Mouse (Mus musculus) layer of hippocampus, postnatal 36 days (tissue): ENCODE results near the gene Agbl4. TPM values are rescaled to one million over a fixed set of nuclear protein-coding genes. Genes with fewer than 3 reads are reported as not detected.
A peak's percentile ranks its signal among the peaks of the same experiment; 100 is the strongest.

ENCODE experiments used
- DNase-seq, 2 experiments: peaks; one replicate each; pipeline ENCODE4 v3.0.0; 2022
- total RNA-seq, 2 experiments: library from RNA; stranded (reverse); gene quantifications; 2 replicates each; pipeline ENCODE4 v1.2.3; 2021

Agbl4 gene
- total RNA-seq, 2 experiments from 2014 or later = 12.6 to 13.0 TPM

DNA sequence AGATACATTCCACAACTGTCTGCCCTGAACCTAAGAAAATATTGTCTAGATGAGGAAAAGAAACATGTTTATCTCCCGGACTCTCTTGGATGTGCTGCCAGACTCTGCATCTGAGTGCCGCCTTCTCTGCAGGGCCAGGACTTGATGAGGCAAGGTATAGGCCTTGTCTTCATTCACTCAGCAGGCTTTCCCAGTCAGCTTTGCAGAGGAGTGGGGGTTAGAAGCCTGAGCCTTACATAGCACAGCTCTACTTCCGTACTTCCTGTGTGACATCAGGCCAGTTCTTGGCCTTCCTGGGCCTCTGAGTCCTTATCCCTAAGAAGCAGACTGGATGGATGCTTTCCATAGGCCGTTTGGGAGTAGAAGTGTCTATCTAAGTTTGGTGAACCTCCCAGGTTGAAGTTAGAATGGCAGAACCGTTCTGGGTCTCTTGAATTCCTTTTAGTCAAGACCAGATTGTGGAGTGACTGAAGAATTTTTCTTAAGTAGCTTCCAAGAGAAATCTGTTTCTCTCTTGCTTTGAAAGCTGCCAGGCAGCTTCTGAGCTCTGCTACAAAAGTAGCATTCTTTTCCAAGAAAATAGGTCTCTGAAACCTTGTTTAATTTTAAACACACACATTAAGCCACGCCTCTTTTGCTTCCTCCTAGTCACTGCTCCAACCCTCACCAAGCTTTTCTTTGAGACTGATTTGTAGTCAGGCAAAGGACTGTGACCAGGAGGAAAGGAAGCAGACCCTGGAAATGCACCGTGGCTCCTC is 1052.2 kb downstream of the Agbl4 start:
- DNase-seq = no peak

DNA sequence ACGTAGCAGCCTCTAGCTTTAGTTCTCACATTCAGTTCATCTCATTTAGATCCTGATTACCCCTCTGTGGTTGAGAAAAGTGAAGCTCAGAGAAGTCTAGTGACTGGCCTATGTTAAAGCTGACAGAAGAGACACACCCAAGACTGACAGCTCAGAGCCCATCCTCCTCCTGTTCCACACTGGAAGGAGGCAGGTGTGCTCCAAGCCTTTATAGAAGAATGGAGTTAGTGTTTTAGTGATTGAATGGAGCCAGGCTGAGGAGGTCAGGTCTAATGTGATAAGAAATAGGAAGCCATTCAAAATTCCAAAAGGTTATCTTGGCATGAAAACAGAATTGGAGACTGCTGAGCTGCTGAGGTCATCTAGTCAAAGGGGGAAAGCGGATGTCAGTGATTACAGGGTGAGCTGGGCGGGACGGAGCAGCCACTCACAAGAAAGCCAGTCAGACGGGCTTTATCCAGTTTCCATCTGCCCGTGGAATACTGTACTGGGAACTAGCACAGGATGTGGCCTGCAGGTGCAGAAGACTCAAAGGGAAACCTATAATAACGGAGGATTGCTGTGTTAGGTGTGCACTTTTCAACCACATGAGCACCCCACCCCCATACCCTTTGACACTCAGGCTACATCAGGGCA is 1053.9 kb downstream of the Agbl4 start:
- no peak for DNase-seq

DNA sequence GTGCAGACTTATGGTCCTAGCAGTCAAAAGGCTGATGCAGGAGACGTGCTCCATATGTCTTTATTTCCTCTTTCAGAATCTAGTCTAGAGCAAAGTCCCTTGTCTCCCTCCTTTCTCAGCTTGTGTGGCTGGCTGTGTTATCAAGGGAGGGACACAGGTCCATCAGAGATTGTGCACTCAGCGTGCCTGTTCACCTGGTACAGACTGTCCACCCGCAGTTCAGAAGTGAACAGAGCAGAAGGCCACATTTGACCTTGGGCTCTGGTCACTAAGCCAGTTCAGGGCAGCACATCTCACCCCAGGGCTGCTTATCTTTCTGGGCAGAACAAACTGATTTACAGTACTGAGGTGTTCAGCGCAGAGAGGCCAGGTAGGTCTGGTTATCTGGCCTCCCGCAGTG is 1054.7 kb downstream of the Agbl4 start:
- DNase-seq = no peak

DNA sequence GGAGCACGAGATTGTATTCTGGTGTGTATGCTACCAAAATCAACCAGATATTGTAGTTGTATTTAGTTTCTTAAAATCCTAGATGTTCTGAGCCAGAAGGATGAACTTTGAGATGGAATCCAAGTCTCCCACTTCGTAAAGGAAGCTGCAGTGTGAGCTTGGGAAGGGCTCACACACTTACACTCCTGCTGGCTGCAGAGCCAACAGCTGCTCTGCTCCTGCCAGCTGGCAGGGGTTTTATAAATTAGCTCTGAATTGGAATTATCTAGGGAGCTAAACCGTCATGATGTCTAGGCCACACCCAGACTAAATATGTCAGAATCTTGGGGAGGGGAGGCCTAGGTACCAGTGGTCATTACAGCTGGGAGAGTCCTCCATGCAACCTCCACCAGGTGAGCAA is 1055.8 kb downstream of the Agbl4 start:
- no peak for DNase-seq

DNA sequence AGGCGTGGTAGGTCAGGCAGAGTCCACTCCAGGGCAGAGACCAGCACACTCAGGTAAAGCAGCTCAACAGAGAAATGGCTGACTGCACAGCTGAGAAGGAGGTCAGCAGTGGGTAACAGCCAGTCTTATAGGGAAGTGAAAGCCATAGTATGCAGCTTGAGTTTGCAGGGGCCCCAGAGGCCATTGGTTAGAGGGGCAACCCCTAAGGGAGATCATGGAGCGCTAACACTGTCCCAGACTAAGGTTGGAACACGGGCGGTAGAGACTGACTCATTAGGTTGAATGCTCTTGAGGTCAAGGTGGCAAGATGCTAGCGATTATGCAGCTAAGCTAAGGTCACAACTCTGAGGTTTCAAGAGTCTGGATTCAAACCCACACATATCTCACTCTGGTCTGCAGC is 1058.2 kb downstream of the Agbl4 start:
- DNase-seq = no peak

DNA sequence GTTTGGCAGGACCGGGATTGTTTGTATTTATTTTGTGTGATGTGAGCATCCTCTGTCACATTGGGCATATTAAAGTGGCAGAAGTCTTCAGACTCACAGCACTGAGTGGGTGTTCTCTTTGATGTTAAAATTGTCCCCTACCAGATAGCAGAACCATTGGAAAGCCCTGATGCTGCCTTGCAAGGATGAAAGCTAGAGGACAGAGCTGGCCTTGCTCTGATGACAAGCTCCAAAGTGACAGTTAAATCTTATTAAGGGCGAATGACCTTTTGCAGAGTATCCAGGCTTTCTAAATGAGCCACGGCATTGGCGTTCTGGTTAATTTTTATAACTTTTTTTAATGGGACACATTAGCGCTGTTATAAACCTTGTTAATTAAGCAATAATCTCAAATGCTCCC is 1060.1 kb downstream of the Agbl4 start:
- no peak for DNase-seq

DNA sequence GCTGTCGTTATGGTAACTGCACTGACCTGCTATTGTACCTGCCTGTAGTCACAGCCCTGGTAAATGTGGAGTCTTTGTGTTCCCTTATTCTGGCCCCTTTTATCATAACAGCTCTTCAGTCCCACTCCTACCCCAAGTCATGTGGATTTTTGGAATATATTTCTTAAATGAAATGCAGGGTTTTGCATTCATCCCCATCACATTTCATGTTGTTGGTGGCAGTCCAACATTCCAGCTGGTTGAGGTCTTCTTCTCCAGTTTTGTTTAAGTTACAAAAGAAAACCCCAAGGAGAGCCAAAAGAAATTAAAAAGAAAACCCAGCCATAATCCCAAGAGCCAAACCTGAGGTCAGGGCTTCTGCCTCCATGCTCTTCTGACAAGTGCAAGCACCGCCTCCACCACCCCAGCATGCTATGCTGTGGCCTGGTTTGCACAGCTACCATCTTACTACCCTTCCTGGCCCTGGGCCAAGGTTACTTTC is 1069.9 kb downstream of the Agbl4 start:
- DNase-seq = no peak

DNA sequence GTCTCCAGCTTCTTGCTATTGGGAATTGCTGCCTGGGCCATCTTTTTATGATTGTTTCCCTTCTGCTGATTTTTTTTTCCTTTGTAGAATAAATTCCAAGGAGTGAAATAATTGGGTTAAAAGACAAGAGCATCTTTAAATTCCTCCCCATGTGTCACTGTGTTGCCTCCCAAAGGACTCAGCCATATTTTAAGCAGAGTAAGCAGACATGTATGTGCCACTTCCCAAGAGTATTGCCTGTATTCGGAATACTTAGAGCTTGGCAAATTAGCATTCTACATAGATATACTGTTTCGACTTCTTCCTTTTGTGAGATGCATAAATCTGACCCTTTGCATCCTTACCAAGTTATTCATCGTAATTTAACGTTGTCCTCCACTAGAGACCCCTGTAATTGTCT is 1070.3 kb downstream of the Agbl4 start:
- no peak for DNase-seq

DNA sequence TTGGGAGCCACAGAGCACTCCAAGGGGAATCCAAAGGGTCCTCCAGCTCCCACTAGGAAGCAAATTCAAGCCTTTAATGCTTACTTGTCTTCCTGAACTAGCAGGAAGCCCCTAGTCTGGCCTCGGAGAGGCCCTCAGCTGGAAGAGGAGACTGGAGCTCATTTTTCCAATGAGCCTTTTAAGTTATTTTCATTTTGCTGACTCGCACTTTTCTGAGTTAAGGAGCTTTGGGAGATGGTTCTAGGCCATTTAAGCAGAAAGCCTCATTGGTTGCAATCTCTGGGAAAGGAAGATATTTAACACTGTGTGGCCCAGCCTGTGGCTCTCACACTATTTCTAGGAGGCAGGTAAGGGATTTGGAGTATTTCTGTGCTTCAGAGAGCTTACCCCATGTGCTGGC is 1072.4 kb downstream of the Agbl4 start:
- DNase-seq = no peak

DNA sequence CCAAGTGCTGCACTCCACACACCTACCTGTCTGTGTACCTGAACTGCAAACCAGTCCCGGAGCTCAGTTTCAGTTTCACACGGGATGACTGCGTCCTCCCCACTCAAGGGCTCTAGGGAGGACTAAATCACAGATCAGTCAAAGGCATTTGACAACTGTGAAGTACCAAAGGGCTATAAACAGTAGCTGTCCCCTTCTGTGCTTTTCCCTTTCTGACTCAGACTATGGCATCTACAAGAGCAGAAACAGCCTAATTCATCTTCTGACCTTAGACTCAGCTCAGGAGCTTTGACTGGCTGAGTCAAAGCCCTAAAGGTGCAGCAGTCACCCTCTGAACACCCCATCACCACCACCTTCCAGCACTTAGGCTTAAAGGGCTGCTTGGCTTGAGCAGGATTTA is 1074.3 kb downstream of the Agbl4 start:
- DNase-seq = no peak

DNA sequence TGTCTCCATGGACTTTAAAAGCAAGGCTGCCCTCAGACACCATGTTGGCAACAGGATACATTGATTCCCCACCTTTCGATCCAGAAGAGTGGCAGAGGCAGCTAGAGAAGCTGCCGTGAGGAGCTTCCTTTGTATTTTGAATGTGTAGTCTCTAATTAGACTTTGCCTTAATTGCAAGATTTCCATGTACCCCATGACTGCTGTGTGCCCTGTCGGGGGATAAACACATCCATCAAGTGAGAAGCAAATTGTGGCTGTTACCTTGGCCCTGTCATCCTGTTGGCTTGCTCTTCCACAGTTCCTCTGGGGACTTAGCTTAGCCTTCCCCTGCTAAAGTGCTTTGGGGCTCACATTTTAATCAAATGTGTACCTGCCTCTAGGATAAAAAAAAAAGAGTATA is 1075.0 kb downstream of the Agbl4 start:
- DNase-seq = no peak

DNA sequence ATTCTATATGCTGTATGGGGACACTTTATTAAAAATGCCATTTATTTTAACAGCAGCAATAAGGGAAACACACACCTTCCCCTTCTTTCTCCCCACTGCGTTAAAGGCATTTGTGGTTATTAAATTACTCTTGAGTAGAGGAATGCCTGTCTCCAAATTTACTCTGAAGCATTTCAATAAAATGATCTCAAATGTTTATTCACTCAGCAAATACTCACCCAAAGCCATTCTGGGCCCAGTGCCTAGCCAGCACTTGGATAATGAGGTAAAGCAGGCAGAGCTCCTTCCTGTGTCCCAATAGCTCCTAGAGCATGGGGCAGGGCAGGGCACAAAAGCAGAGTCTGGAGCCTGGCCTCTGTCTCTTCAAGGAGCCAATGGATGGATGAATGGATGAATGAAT is 1075.6 kb downstream of the Agbl4 start:
- no peak for DNase-seq

DNA sequence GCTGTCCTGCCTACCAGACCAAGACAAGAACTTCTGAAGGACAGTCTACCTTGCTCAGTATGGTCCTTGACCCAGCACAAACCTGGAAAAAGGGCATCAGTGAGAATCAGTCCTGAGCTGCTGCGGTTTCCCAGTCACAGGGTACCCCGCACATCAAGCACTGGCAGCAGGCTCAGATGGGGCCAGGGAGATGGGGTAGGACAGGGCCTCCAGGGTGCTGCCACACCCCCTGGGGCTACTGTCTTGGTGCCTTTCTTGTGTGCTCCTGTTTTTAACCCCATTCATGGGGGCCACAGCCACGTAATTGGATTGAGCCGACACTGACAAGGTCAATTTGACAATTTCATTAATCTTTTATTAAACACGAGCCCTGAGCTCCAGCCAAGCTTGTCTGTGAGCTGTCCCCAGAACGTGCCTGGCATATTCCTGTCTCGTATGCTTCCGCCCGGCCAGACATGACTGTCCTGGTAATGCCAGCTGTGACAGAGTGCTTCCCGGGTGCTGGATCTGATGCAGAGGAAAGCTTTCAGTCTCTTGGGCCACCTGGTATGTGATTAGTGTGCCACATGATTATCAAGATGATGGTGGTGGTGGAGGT is 1078.0 kb downstream of the Agbl4 start:
- no peak for DNase-seq

DNA sequence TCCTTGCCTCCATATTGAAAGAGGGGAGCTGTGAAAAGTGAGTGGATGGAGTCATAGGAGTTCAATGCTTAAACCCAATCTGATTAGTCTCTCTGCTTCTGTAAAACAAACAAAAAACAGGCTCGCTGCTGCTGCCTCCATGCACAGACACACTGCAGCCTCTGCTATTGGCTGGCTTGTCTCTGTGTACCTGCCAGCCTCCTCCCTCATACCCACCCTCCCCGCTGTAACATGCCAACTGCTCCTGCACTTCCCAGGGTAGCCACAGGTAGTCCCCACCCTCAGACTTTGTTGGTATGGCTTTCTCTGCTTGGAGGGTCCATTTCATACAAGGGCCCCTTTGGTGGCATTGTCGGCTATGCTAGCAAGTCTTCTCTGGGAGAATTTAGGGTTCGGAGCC is 1080.0 kb downstream of the Agbl4 start:
- DNase-seq = no peak

DNA sequence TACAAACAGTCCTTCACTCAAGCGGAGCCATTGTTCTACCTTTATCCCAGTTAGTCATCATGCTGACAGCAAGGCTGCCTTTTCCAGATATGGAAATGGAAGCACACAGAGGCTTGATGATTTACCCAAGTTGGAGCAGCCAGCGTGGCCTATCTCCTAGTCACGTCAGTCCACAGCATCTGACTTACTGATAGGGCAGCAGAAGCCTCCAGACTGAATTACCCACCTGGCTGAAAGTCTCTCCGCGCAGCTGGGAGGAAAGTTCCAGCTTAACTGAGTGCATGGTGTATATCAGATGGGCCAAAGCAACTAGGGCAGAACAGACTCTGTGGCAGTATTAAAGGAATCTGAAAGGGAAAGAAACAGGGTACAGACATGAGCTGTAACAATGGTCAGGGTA is 1086.0 kb downstream of the Agbl4 start:
- DNase-seq = no peak

DNA sequence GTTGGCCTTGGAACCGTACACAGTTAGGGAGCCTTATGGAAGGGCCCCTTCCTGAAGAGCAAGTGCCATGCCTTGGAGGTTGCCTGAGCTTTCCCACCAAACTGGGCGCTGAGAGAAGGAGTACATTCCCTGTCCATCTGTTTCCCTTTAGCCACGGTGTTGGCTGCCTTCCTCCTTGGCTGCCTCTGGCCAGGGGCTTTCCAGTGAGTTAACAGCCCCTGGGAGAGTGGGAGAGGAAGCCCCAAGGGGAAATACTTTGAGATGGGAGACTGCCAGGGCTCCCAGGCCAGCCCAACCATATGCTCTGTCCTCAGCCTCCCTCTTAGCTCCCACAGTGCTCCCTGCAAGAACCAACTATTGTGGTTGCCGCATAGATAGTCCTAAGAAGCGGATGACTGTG is 1087.7 kb downstream of the Agbl4 start:
- no peak for DNase-seq

DNA sequence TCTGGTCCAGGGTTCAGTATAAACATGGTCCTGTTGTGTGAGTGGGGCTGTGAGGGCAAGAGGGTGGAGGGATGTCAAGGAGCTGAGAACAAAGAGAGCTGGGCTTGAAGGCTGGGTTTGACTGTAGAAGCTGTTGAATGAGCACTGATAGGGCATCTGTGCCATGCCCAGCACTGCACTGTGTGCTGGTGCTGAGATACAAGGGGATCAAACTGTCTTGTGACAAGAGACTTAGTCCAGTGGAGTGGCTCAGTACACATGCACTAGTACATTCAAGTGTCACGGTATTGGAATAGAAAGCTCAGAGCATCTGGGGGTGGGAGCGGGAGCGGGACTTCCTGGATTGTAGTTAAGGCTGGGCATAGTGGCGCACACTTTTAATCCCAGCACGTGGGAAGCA is 1088.7 kb downstream of the Agbl4 start:
- no peak for DNase-seq

DNA sequence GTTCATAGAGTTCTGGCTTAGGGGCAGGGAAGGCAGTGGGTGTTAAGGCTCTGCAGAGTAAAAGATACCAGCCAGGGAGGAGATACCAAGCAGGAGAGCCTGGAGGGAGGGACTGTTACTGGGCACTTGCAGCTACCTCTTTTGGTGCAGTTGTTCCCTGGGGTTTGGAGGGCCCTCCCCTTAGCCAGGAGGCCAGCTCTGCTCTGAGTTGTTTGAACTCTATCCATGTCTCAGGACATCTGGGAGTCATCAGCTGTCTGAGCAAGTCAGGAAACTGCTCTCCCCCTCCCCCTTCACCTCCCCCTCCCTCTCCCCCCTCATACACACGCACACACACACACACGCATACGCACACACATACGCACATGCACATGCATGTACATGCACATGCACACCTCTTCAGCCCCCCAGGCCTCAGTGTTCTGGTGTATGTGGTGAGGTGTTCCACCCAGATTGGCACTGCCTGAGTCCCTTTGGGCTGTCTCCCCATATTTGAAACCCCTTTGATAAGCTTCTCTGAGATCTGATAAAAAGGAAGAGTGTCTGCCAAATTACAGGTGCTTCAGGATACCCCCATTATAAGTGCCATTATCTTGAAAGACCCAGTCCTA is 1089.9 kb downstream of the Agbl4 start:
- no peak for DNase-seq

DNA sequence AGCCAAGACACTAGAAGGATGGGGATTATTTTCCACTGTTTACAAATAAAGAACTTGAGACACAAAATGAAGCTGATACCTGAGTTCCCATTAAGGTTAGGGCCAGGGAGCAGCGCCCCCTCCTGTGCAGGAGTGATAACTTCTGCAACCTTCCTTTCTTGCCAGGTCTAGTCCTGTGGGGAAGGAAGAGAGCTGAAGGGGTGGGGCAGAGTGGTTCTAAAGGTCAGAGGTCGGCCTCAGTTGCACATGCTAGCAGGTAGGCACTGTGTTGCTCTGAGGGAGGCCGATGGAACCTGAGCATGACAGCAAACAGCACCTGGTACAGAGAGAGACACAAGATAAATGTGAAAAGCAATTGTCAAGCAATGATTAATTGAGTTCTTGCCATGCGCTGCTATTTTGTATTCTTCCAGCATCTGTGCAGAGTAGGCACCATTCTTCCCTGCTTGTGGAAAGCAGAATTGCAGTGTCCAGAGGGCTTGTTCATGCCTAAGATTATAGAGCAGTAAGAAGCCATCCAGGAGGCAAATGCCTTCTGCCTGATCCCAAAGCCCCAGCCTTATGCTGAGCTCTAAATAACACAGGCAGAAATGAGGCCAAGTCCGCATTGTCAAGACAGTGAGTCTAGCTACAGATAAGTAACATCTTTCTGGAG is 1096.4 kb downstream of the Agbl4 start:
- DNase-seq = no peak

DNA sequence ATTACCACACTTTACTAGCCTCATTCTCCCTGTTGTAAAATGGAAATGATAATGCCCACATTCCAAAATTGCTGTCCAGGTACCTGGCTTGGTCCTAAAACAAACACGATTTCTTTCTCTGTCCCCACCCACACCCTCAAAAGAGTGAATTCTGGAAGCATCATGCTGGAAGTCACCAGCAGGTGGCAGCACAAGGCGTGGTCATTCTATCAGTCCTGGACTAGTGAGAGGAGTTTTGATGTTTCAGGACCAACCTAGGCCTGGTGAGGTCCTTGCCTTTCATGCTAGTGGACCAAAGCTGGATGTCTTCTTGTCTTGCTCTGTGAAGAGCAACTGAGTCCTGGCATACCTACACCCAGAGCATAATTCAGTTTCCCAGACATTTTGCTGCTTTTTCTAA is 1098.5 kb downstream of the Agbl4 start:
- peak; percentile 63 to 67 for DNase-seq

DNA sequence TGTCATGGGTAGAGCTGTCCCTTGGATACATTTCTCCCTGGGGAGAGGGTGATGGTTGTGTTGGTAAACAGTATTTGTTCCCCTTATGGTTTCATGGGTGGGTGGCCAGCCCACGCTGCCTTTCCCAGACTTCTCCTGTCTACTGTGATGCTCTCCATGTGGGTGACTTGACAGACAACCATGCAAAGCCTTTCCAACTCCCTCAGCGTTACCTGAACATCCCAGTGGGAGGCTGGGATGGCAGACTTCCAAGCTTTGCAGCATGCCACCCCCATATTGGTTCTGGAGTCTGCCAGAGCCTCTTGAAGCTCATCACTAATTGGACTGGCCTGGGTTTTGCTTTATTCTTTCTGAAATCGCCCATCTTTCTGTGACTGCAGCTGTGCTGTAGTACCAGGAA is 1101.3 kb downstream of the Agbl4 start:
- DNase-seq = peak; percentile 52 to 70

DNA sequence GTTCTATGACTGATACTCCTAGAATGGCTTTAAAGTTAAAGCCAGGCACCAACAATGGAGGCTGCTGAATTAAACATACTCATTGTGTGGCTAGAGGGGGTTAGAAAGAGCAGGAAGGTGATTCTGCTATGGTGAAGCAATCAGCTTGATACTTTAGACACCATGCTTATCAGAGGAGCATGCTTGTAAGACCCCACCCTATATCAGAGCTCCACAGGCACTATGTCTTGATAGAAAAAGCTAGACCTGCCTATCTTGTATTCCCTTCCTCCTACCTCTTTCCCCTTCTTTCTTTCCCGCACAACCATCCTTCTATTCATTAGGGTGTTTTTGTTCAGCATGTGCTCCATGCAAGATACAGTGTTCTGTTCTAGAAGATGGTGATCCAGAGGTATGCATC is 1104.0 kb downstream of the Agbl4 start:
- no peak for DNase-seq
